Mouse (Mus musculus) adipocyte (in vitro differentiated cells): ENCODE results near the gene Prg3.

ENCODE experiments used
- DNase-seq: peaks from one replicate; pipeline ENCODE4 v3.0.0-alpha.2; 2016; ENCODE audit warnings: low spot score

The Prg3 gene

DNA sequence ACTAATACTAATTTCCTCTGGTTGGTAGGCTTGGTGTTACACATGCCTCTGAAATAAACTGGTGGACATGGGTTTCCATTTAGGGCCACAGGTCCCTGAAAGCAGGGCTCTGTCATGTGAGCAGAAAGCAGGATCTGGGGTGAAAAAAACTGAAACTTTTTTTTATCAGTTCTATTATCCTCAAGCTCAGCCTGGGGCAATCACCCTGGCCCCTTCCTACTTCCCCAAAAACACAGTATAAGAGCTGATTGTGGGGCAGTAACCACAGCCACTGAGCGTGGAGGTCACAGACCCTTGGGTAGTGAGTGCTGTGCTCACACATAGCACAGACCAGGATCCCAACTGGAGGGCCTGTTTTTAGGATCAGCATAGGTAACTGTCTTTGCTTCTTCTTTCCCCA, at the start of gene Prg3:
TSS of gene Prg3 (plus strand) at position 286 of the 400 bp plus-strand sequence.
- DNase-seq: no peak

- DNase-seq: peak; percentile 37
Observed at GRCm38 (mm10) chr2:84938249-84938946, 49.6 kb upstream of the Prg3 start.

- DNase-seq: no peak
Observed at GRCm38 (mm10) chr2:84939306-84939705, 48.7 kb upstream of the Prg3 start.

GRCm38 (mm10) chr2:84939711-84940110, 48.3 kb upstream of the Prg3 start:
- DNase-seq: no peak

- peak; percentile 73 for DNase-seq
Observed at GRCm38 (mm10) chr2:84941332-84941731, 46.7 kb upstream of the Prg3 start.

- DNase-seq: peak; percentile 31
Observed at GRCm38 (mm10) chr2:84941795-84942194, 46.2 kb upstream of the Prg3 start.

DNA sequence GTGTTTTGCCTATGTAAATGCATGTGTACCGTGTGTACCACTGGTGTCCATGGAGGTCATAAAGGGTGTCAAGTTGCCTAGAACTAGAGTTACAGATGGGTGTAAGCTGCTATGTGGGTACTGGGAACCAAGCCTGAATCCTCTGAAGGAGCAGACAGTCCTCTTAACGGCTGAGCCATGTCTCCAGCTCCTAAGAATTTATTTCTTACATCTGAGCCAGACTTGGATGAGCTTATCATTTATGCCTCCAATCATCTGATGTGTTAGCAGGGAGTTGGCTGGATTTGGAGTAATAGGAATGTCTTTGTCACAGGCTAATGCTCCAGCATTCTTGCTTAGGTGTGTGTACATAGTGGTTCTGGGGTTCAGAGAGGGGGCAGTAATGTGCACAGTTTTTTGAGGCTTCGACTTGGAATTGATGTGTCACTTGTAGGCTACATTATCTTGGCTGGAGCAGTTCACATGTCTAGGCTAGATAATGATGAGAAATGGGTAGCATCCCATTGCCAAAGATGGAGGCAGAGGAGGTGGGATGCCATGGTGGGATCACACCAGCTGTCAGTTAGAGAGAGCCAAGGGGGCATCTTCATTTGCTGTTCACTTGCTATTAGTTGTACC, 40.8 kb upstream of the Prg3 start:
- no peak for DNase-seq

DNA sequence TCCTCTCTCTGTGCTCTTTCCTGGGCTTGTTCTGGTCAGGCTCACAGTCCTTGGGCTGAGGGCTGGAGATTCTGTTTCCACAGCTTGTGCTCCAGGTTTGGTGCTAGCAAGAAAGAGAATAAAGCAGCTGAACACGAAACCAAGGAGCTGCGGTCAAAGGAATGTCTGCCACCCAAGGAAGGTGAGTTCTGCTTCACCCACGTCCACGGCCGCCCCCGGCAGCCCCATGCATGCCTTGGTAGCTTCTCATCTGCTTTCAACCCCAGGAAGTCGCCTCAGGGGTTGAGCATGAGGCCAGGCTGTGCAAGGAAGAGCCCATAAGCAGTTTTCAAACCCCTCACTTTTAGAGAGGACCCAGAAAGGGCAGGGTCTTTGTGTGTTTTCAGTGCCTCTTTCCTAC, 39.8 kb upstream of the Prg3 start:
- DNase-seq: no peak

DNA sequence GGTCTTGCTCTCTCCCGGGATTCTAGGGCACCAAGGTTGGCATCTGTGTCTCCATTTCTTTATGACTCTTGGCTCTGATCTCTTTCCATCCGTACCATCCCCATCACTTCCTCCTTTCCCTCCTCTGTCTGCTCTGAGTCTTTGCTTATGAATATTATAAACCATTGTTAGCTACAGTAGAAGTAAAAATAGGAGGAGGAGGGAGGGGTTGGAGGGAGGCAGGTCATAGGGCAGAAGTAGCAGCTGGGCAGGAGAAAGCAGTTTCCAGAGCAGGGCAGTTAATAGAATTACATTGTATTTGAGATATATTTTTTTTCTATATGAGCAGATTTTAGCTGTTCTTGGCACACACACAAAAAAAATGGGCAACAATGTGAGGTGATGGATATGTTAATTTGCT, 39.3 kb upstream of the Prg3 start:
- no peak for DNase-seq

DNA sequence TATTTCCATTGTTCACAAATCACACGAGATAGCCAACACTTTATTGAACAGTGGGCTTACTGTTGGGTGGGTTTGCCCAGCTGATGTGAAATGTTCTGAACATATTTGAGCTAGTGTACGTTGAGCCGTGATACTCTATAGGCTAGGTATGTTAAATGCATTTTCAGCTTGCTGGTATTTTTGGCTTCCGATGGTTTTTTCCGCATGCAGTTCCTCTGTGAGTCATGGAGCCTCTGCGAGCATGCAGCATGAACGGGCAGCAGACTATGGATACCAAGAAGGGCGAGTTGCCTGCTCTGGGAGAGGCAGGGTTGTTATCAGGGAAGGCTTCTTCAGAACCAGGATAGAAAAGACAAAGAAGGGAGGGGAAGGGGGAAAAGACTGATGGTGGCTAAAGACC, 37.0 kb upstream of the Prg3 start:
- no peak for DNase-seq

- DNase-seq: no peak
Observed at GRCm38 (mm10) chr2:84952251-84952650, 35.8 kb upstream of the Prg3 start.

- DNase-seq: no peak
Observed at GRCm38 (mm10) chr2:84952693-84953092, 35.3 kb upstream of the Prg3 start.

DNA sequence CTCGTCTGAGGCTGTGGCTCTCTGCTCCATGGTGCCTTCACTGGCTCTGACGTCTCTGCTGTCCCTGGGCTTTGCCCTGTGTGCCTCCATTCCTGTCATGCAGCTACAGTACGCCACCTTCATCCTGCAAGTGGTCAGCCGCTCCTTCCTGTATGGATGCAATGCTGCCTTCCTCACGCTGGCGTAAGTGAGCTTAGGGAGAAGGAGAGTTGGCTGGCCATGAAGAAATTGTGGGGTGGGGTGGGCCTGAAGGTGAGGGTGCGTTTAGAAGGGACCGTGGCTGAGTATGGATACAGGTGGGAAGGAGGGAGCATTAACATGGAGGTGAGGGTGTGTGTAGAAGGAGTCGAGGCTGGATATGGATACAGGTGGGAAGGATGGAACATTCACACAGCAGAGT, 32.6 kb upstream of the Prg3 start:
- DNase-seq: no peak

DNA sequence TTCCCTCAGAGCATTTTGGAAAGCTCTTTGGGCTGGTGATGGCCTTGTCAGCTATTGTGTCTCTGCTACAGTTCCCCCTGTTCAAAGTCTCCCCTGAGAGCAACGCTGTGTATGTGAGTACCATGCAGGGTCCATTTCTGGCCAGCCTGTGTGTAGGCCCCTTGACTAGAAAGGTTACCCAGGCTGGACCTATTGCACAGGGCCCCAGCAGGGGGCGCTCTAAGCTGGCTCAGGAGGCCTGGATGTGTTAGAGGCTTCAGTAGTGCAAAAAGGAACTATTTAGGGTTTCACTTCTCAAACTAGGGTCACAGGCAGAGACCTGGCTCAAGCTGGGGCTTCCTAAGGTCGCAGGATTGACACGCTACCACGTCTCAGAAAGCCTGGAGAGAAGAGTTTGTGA, 31.7 kb upstream of the Prg3 start:
- peak; percentile 79 for DNase-seq

GRCm38 (mm10) chr2:84958588-84959264, 29.3 kb upstream of the Prg3 start:
- no peak for DNase-seq

DNA sequence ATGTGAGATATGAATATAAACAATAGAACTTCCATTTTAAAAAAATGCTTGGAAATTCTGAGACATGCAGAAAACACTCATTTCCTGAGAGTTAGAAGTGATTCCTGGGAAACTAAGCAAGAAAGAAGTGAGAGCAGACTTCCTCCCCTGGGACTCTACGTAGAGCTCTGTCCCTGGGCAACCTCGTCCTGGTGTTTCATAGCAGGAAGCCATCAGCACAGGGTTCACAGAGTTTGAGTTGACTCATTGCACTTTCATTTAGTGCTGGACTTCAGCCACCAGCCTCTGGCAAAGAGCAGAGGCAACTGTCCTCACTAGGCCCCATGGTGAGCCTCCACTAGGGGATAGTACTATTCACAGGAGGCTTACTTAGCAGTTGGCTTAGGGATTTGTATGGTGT, 26.7 kb upstream of the Prg3 start:
- DNase-seq: peak; percentile 99

- DNase-seq: peak; percentile 38
Observed at GRCm38 (mm10) chr2:84961901-84962300, 26.1 kb upstream of the Prg3 start.

DNA sequence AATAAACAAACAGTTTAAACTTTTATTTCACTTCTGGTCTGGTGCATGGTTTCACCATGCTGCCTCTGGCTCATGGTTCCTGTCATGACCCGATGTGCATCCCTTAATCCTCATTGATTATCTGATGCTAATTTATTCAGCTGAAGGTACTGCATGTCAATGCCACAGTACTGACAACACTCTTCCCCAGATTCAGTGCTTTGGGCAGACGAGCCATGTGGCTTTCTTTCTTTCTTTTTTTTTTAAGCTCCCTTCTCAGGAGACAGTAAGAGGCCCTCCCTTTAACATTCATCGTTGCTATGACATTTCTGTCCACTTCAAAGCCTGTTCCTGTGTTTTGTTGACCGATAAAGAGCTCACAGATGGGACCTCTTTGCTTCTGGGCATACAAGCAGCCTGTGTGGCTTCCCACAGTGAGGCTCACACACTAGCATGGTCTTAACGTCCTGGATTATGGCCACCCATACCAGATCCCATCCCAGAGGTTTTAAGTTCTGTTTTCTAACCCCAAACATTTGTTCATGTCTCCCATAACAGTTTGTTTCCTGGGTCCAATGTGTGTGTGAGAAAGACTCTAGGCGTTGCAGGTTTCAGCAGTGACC, 25.0 kb upstream of the Prg3 start:
- DNase-seq: peak; percentile 30

- DNase-seq: no peak
Observed at GRCm38 (mm10) chr2:84964111-84964801, 23.8 kb upstream of the Prg3 start.

DNA sequence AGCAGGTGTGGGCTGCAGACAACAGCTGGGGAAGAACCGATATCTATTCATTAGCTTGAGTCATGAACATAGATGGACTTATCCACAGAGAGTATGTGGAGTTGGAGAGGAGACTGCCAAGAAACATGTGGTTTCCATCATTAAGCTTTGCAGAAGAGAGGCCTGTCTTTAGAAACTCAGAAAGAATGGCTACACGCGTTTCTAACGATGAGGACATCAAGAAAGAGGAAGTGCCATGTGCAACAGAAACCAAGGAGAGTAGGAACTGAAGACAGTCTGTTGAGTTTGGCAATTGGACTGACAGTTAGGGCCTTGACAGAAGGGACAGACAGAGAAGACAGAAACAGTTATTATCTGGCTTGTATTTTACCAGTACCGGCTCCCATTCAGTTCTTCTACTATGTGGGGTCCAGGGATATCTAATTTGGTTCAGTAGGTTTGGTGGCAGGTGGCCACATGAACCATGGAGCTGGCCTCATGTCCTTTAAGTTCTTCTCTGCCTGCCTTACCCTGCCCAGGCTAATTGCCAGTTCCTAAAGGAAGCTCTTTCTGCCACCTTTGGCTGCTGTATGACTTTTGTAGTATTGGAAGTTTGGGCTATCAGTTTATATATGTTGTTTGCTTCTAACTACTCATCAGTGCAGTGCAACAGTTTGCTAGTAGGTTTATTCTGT, 20.6 kb upstream of the Prg3 start:
- DNase-seq: no peak

DNA sequence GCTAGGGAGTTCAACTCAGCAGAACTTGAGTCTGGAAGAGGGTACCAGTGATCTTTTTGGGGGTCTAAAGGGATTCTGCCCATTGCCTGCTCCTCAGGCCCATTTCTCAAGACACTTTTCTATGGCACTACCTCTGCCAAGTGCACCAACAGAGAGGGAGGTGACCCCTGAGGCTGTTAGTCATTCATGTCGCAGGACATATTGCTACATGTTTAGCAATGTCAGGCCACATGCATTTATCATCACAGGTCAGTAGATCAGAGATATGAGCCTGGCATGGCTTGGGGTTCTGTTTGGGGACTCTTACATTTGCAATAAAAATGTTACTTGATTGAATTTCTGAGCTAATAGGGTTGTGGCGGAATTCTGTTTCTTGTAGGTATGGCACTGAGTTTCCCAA, 12.4 kb upstream of the Prg3 start:
- no peak for DNase-seq

DNA sequence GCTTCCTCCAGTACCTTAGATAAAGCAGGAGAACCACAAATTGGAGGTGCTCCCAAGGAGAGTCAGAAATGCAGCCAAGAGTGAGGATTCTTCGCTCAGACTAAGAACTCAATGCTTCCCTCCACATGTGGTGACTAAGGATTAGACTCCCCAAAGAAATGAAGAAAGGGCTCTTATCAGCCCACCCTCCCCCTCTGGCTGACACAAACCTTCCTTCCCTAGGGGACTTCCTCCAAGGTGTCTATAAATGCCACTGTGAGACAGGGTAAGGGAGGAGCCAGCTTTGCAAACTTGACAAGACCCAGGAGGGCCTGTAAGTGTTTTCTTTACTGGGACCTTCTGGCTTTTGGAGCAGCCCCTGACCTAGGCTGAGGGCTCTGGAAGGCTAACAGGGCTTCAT, 7.8 kb upstream of the Prg3 start, which contains the start of gene Prg2:
TSS of gene Prg2 (plus strand) at position 274 of the 400 bp plus-strand sequence.
- DNase-seq: no peak
